Mouse (Mus musculus) thymus, adult 2 months (tissue): ENCODE data around the gene Gm28048. TPM values are rescaled to one million over a fixed set of nuclear protein-coding genes. Genes with fewer than 3 reads are reported as not detected.
A peak's percentile ranks its signal among the peaks of the same experiment; 100 is the strongest.

ENCODE experiments used
- DNase-seq: peaks from one replicate; pipeline ENCODE4 v3.0.0; 2021
- H3K27ac ChIP-seq: fragments of 200-500 bp; 2 replicates; pipeline ENCODE4 v1.5.1; 2012; ENCODE audit warnings: low read length, control low read depth; ENCODE audit not compliant: control insufficient read depth, insufficient read depth
- H3K27me3 ChIP-seq: fragments of 200-500 bp; 2 replicates; pipeline ENCODE4 v1.6.1; 2012; ENCODE audit warnings: mild to moderate bottlenecking, low read length, moderate library complexity, mixed read lengths; ENCODE audit not compliant: control insufficient read depth, insufficient read depth
- H3K36me3 ChIP-seq: fragments of 200-500 bp; 2 replicates; pipeline ENCODE4 v1.6.1; 2012; ENCODE audit warnings: mild to moderate bottlenecking, low read length, moderate library complexity; ENCODE audit not compliant: control insufficient read depth, insufficient read depth
- H3K4me1 ChIP-seq: fragments of 200-500 bp; replicated peaks from 2 replicates; pipeline ENCODE4 v1.6.1; 2012; ENCODE audit warnings: low read length; ENCODE audit not compliant: control insufficient read depth, insufficient read depth
- H3K4me3 ChIP-seq: fragments of 200-500 bp; 2 replicates; pipeline ENCODE4 v1.5.1; 2012; ENCODE audit warnings: mild to moderate bottlenecking, low read length, control low read depth, moderate library complexity; ENCODE audit not compliant: control insufficient read depth, insufficient read depth
- CTCF ChIP-seq: fragments of 200-500 bp; IDR thresholded peaks from 2 replicates; pipeline ENCODE4 v1.5.1; 2012; ENCODE audit warnings: mild to moderate bottlenecking, control low read depth, low read length, moderate library complexity, borderline replicate concordance; ENCODE audit not compliant: control insufficient read depth, poor library complexity, insufficient read depth; ENCODE audit errors: extremely low read depth
- POLR2A ChIP-seq: fragments of 200-500 bp; IDR thresholded peaks from 2 replicates; pipeline ENCODE4 v1.6.1; 2012; ENCODE audit warnings: mild to moderate bottlenecking, low read length, control low read depth, moderate library complexity; ENCODE audit not compliant: control insufficient read depth, poor library complexity, insufficient read depth; ENCODE audit errors: extremely low read depth
- WGBS: fragments of 180-500 bp; shearing (Covaris S2); methylation state at CpG from one replicate; pipeline ENCODE4 v1.1.7; 2018; 5-methylcytosine and 5-hydroxymethylcytosine counted together
- polyA plus RNA-seq: library from polyadenylated mRNA; depleted of rRNA; stranded (reverse); fragments of >200 nt; gene quantifications from 2 replicates; pipeline ENCODE4 v1.2.3, GENCODE M21; 2012

The Gm28048 gene
- polyA plus RNA-seq, 1 experiment = not detected

- no peak for DNase-seq
- H3K27ac ChIP-seq = no peak overlapping the region
- no peaks in the 10 kb centered on the region for H3K36me3 ChIP-seq
- H3K4me1 ChIP-seq = peaks cover 69% of the 10 kb centered on the region
- no peak overlapping the region for H3K4me3 ChIP-seq
- WGBS = 53% methylated on average over 4 of the region's 4 CpGs
- TF ChIP-seq POLR2A = no peak
- no peaks in the 10 kb centered on the region for H3K27me3 ChIP-seq
Measured at GRCm38 (mm10) chr11:22850077-22850476, 131.8 kb downstream of the Gm28048 start.

GRCm38 (mm10) chr11:22848649-22849195 is 133.2 kb downstream of the Gm28048 start:
- 21% methylated on average over 5 of the region's 5 CpGs for WGBS
- H3K36me3 ChIP-seq = no peaks in the 10 kb centered on the region
- H3K4me3 ChIP-seq = no peak overlapping the region
- H3K27me3 ChIP-seq = no peaks in the 10 kb centered on the region
- TF ChIP-seq CTCF = no peak
- H3K4me1 ChIP-seq = peaks cover 64% of the 10 kb centered on the region
- H3K27ac ChIP-seq = 0 out of 2 replicates have a peak overlapping the region, but pooled peaks have one; percentile 1
- DNase-seq = no peak

GRCm38 (mm10) chr11:22847732-22848648 is 133.9 kb downstream of the Gm28048 start:
- DNase-seq = no peak
- no peak for TF ChIP-seq POLR2A
- TF ChIP-seq CTCF = no peak
- H3K4me1 ChIP-seq = peaks cover 63% of the 10 kb centered on the region
- no peaks in the 10 kb centered on the region for H3K36me3 ChIP-seq
- H3K27ac ChIP-seq = peak overlapping the region; percentile 1; the same call in 1 of the 2 replicates
- H3K27me3 ChIP-seq = no peaks in the 10 kb centered on the region
- 46% methylated on average over 8 of the region's 8 CpGs for WGBS
- H3K4me3 ChIP-seq = no peak overlapping the region

GRCm38 (mm10) chr11:22846960-22847731 is 134.7 kb downstream of the Gm28048 start:
- H3K36me3 ChIP-seq = no peaks in the 10 kb centered on the region
- TF ChIP-seq POLR2A (no peak), CTCF (no peak)
- peak overlapping the region; percentile 73 for H3K27ac ChIP-seq

GRCm38 (mm10) chr11:22846093-22846835 is 135.6 kb downstream of the Gm28048 start:
- 7% methylated on average over 6 of the region's 6 CpGs for WGBS
- TF ChIP-seq CTCF = no peak
- no peak for TF ChIP-seq POLR2A
- Histone ChIP-seq H3K27me3 (no peaks in the 10 kb centered on the region), H3K4me1 (peaks cover 64% of the 10 kb centered on the region), H3K4me3 (no peak overlapping the region), H3K27ac (peak overlapping the region; percentile 92), H3K36me3 (no peaks in the 10 kb centered on the region)
- peak; percentile 47 for DNase-seq

More at GRCm38 (mm10) chr11:22846960-22847731, 134.7 kb downstream of the Gm28048 start:
- H3K4me3 ChIP-seq = no peak overlapping the region
- peaks cover 62% of the 10 kb centered on the region for H3K4me1 ChIP-seq
- WGBS = 57% methylated on average over 8 of the region's 8 CpGs
- H3K27me3 ChIP-seq = no peaks in the 10 kb centered on the region
- DNase-seq = no peak
